Mouse (Mus musculus): ENCODE data around the gene Pik3ca.

Pik3ca gene

DNA sequence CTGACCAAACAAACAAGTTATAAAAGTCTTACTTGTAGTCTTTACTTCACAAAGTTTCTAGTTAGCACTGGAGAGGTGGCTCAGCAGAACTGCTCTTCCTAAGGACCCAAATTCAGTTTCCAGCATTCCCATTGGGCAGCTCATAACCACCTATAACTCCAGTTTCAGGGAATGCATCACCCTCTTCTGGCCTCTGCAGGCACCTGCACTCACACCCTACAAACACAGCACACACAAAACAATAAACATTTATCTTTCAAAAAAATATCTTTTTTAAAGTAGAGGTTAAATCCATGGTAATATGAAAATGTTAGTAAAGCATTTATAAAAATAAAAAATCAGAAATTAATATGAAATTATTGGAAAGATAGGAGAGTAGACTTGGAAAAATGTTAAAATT, 44.2 kb downstream of the Pik3ca start:
- no peak for DNase-seq (ENCODE audit: low read depth, low spot score)

DNA sequence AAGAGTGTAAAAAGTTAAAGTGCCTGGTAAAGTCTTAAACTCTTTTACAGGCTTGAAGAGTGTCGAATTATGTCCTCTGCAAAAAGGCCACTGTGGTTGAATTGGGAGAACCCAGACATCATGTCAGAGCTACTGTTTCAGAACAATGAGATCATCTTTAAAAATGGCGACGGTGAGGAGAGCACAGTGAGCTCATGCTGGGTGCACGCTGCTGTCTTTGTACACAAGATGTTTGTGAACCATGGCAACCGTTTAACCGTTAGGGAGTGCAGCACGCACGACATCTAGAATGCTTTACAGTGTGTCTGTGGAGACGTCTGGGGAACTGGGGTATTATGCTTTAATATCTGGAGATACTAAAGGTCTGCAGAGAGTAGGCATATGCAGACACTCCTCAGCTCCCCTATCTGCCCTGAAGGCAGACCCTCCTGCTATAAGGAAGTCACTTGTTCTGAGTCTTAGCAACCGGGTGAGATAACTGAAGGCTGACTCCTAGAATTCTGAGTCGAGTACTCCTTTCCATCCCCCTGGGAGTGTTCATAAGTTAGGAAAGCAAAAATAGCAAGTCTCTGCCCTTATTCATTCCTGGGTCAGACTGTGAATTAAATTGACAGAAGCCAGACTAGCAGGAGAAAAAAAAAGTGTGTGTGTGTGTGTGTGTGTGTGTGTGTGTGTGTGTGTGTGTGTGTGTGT, 57.0 kb downstream of the Pik3ca start:
- DNase-seq (ENCODE audit: low read depth, low spot score), result no peak

DNA sequence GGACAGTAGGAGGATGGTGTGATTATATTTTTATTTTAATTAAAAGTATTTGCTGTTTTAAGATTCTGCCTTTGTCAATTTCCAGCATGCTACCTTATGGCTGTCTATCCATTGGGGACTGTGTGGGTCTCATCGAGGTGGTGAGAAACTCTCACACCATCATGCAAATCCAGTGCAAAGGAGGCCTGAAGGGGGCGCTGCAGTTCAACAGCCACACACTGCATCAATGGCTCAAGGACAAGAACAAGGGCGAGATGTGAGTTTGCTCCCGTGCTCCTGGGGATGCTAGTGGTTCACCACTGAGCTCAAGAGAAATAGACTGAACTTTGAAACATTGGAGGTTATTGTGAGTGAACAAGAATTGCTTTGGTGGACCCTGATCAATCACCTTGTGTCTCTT, 62.3 kb downstream of the Pik3ca start:
- no peak for DNase-seq (ENCODE audit: low read depth, low spot score)

GRCm38 (mm10) chr3:32467321-32467720, 69.8 kb downstream of the Pik3ca start:
- DNase-seq (ENCODE audit: low read depth, low spot score), result no peak

GRCm38 (mm10) chr3:32468411-32468810, 70.9 kb downstream of the Pik3ca start:
- no peak for DNase-seq (ENCODE audit: low read depth, low spot score)

DNA sequence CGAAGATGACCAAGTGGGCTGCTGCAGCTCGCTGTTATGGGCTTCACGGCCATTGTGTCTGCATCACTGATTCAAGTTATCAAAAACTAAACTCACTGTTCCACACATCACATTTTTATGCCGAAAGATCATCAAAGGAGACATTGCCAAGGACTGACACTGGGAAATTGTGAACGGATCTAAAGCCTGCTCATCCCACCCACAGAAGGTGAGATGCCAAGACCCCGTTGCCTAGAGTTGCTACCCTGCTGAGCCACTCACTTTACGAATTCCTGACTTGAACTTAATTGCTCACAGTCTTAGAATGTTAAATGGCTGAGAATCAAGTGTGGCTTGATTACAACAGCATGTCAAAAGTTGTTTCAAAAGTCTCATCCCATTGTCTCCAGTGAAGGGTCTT, 73.0 kb downstream of the Pik3ca start:
- DNase-seq (ENCODE audit: low read depth, low spot score), result no peak

DNA sequence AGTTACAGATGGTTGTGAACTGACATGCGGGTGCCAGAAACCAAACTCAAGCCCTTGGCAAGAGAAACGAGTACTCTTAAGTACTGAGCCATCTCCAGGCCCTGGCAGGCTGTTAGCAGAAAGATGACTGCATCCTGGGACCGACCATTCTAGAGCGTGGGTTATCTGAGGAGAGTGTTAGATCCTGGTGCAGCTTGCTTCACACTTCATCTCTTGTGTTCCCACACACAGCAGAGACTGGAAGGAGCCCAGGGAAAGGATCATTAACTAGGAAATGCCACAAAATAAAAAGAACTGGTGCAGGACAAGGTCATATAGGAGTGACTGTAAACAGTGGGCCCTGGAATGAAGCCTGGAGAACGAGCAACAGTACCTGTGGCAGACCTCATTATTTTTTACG, 73.6 kb downstream of the Pik3ca start:
- no peak for DNase-seq (ENCODE audit: low read depth, low spot score)

DNA sequence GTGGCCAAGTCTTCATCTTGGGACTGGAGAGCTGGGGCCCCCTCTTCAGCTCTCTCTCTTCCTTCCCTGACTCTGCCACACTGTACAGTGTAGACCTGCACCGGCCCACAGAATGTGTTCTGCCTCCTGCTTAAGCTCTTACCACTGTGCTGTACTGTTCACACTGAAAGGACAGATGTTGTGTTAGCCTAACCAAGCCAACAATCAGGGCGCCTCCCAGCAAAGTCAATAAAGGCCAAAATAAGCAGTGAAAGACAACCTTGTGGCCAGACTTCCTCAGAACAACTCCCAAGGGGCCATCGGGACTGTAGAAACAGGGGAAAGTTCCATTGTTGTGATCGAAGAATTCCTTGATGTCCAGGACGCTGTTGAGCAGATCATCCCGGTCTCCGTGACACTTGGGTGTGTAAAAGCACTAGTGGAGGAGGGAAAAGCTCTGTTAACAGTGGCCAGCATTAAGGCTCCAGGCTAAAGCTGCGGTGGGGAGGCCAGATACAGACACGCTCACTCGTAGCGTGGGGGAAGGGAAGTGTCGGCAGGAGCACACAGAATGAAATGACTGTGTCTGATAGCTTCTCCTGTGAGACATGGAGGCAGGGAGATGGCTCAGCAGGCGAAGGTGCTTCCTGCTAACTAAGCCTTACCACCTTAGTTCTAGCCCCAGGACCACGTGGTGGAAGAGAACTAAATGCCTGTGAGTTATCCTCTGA, 74.9 kb downstream of the Pik3ca start:
- DNase-seq (ENCODE audit: low read depth, low spot score), result no peak

DNA sequence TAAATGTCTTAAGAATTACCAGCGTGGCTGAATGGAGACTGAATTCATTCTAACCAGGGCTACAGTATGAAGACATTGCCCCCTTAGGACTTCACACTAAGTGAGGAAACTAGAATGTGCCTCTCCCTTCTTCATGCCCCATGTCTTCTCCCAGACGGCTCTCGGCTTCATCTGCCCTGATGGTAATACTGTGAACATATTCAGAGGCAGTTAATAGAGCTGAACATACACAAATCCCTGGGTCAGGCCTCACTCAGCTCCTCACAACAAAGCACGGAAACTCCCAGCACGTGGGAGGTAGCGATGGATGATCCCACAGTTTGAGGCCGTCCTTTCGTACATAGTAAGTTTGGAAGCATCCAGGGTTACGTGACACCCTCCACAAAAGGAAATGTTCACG, 75.7 kb downstream of the Pik3ca start:
- DNase-seq (ENCODE audit: low read depth, low spot score), result no peak

DNA sequence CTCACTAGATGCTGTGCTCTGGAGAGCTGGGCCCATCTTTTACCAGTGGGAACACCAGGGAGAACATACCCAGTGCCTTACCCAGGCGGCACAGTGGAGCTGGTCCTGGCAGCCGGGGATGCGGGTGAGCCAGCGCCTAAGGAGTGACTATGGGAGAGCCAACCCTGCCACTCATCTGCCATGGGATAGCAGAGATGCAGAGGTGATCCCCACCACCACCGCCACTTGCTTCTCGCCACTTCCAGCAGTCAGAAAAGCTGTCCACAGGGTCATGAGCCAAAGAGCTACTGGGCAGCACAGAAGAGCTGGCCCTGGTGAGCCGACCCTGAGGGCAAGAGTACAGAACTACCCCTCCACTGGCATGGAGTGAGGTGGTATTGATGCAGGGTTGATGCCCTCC, 82.5 kb downstream of the Pik3ca start:
- no peak for DNase-seq (ENCODE audit: low read depth, low spot score)

DNA sequence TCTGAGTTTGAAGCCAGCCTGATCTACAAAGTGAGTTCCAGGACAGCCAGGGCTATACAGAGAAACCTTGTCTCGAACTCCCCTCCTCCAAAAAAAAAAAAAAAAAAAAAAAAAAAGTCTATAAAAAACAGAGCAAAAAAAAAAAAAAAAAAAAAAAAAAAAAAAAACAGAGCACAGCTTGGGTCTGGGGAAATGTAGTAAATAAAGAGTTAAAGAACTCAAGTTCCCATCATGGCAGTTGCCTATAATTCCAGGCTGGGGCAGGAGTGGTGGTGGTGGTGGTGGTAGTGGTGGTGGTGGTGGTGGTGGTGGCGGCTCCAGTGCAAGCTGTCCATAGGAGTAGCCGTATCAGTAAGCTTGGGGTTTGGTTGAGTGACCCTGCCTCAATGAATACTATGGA, 85.6 kb downstream of the Pik3ca start:
- DNase-seq (ENCODE audit: low read depth, low spot score), result no peak

DNA sequence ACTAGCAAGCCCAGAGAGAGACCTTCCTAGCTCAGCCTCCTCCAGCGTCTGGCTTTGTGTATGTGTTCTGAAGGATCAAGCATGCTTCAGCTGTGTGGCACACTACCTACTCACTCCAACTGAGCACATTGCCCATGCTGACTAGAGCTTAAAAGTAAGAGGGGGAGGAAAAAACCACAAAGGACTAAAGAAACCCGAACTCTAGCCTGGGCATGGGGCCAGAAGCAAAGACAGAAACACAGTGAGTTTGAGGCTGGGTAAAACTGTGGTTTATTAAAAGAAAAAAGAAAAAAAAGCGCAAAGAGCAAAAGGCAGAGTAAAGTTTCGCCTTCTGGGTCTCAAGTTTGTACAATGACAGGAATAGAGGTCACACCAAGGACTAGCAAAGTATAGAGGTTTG, 89.1 kb downstream of the Pik3ca start:
- no peak for DNase-seq (ENCODE audit: low read depth, low spot score)

DNA sequence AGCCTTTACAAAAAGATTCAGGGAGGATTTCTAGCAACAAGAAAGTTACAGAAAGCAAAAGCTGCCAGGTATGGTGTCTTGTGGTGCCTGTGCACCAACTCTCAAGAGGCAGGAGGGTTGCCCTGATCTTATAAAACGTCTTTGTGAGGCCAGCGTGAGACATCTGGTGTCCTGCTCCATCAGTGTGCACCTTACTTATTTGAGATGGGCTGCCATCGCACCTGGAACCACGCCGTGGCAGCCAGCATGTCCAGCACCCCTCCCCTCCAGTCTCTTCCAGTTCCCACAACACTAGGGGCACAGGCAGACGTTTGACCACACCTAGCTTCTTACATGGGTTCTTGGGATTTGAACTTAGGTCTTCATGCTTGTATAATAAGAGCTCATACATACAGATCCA, 90.7 kb downstream of the Pik3ca start:
- DNase-seq (ENCODE audit: low read depth, low spot score), result no peak

DNA sequence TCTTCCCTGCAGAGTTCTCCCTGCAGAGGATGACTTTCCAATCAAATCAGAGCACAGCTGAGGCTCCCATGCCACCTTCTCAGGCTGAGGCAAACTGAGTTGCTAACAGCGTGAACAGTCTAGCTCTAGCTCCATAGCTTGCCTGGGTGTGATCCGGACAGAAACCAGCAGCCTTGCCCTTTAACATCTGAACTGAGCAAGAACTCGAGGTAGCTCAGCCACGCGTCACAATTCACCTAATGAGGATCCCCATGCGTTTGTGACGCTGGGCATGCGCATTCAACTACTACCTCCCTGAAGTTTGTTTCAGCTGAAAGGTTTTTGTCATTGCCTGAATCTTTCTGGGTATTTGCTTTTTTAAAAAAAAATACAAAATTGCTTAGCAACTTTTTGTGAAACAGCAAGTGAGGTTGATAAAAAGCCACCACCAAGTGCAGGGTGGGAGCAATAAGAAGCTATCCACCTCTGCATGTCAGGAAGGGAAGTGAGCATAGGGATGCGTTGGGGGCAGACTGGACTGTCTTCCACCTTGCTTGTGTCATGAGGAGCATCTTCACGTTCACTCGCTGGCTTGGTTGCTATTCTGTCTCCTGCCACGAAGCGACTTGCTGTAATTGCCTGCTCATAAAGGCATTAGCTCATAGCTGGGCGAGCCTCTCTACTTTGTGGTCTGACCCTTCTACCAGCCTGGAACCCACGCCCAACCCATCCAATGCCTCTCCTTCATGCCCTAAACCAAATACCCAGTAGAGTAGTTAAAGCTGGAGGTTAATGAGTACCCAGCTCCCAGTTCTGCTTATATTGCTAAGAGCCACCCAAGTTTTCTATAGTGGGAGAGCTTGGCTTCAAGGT, 92.8 kb downstream of the Pik3ca start:
- DNase-seq (ENCODE audit: low read depth, low spot score), result no peak

DNA sequence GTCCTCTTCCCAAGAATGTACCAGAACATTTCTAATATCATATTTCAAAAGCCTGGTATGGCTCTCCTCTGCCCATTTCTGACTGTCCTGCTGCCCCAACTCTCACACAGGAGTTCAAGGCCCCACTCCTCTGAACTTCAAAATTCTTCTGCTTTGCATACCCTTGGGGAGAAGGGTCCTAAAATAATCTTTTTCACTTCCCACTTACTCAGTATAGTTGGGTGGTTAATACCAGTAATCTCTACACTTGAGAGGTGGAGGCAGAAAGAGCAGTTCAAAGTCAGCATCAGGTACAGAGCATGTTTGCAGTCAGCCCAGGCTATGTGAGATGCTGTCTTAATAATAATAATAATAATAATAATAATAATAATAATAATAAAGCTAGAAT, 93.5 kb downstream of the Pik3ca start:
- DNase-seq (ENCODE audit: low read depth, low spot score), result no peak

GRCm38 (mm10) chr3:32492097-32493090, 94.9 kb downstream of the Pik3ca start, which contains the start of gene Kcnmb3:
TSS of gene Kcnmb3 (minus strand) at chr3:32492231.
- no peak for DNase-seq (ENCODE audit: low read depth, low spot score)

DNA sequence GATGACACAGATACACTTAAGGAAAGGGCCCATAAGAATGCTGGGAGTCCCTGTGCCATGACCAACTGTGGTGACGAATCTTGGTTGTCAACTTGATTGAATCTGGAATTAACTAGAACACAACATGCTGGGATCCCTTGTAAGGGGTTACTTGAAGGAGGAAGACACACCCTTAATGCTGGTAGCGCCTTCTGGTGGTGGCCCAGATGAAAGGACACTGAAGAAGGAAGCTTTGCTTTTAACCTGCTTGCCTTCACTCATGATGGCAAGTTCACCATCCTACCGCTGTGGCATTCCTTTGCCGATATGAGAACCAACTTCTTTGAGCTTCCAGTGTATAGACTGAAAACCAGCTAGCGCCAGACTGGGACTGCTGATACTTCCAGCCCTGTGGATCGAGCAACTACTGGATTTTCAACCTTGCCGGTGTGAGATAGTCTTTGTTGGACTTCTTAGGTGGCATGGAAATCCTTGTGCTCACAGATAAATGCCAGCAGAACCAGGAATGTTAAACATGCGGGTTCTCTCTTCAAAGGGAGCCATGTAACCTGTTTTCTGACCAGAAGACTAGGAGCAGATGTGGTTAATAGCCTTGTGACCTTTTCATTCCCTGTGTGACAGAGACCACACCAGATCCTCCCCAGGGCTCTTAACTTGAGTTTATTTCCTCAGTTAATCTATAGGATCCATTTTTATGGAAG, 97.1 kb downstream of the Pik3ca start:
- DNase-seq (ENCODE audit: low read depth, low spot score), result no peak

DNA sequence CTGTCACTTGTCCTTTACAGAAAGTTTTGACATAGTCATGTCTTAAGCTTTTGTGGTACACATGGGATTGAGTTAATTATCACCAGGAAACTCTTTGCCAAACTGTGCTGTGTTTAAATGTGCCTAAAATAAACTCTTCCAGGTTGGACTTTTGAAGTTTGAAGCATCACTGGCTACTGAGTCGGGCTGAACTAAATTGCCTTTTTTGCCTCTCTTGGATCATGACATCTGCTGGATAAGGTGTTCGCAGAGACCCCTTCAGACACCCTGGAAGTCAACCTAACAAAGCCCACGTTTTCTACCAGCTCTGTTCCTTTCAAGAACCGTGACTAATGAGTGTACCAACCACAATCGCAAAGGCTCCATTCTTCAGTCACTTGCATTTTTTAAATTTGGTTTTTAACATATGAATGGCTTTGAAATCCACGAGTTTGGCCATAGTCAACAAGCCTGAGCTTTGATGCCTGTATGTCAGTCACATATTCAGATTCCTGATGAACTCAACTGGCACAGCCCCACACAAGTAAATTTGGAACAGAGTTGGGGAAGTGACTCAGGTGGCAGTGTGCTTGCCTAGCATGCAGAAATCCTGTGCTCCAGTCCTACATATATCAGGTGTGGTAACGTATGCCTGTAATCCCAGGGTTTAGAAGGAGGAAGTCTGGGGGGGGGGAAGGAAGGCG, 97.8 kb downstream of the Pik3ca start:
- DNase-seq (ENCODE audit: low read depth, low spot score), result no peak

DNA sequence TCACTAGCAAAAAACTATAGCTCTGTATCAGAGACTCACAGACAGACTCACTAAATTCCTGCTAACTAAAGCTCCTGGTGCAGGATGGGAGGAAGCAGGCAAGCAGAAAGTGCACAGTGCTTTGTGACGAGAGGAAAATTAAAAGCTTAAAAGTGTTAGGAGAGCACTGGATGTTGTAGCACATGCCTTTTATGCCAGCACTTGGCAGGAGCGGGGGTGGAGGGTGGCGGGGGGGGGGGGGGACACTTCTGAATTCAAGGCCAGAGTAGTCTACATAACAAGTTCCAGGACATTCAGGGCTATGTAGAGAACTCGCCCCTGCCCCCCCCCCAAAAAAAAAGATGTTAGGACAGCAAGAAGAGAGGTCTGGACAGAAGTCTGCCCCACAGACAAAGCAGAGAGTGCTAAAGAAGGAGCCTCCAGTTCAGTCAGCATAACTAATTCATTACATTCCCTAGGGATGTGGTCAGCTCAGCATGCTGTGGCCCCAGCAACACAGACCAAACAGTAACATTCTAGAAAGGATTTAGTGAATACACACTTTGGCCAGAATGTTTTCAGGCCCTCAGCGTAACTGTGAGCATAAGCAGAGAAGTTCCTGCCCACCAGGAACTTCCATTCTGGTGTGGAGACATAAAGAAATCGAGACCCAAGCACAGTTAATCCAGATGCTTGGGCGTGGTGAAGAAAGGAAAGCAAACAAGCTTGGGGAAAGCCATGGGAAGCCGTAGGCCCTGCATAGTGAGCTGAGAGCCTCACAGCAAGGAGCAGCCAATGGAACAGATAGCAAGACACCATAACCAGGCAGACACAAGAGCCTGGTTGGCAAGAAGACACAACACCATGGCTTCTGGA, 98.6 kb downstream of the Pik3ca start:
- DNase-seq (ENCODE audit: low read depth, low spot score), result no peak
